Mouse (Mus musculus): Measurements from ENCODE around the gene Armc9.

GRCm38 (mm10) chr1:86293091-86293490 lies 138.5 kb downstream of the Armc9 start:
- TF ChIP-seq GATA1 (IDR thresholded peaks at IDR 0.05; ENCODE audit: low read length), result no peak
- TF ChIP-seq TAL1 (IDR thresholded peaks at IDR 0.05; ENCODE audit: low read length), result no peak
